Mouse (Mus musculus) urinary bladder, adult 18-20 months (tissue): ENCODE data around the gene Mms22l.
"Not testable (repeated sequence)": the region's sequence is repeated elsewhere in the genome, so short reads cannot be mapped to it uniquely, and the experiment has no call there.

Source experiments
- DNase-seq, 2 experiments: peaks; one replicate each; pipeline ENCODE4 v3.0.0; 2022; ENCODE audit warnings: low spot score in 2 of 2, mixed read lengths in 2 of 2

Gene Mms22l

GRCm38 (mm10) chr4:24620440-24620839 is 124.2 kb downstream of the Mms22l start:
- no peak for DNase-seq

GRCm38 (mm10) chr4:24621422-24622187 is 125.4 kb downstream of the Mms22l start:
- DNase-seq: no peak

- DNase-seq: no peak
Measured at GRCm38 (mm10) chr4:24625951-24626584, 129.8 kb downstream of the Mms22l start.

- no peak for DNase-seq
Measured at GRCm38 (mm10) chr4:24626686-24627085, 130.4 kb downstream of the Mms22l start.

GRCm38 (mm10) chr4:24627871-24628270 is 131.6 kb downstream of the Mms22l start:
- no peak for DNase-seq

- DNase-seq: no peak
Measured at GRCm38 (mm10) chr4:24630430-24630829, 134.2 kb downstream of the Mms22l start.

- peak in 1 of 2 experiments; percentile 5 for DNase-seq
Measured at GRCm38 (mm10) chr4:24631177-24631911, 135.1 kb downstream of the Mms22l start.

GRCm38 (mm10) chr4:24642306-24642705 is 146.1 kb downstream of the Mms22l start:
- DNase-seq: no peak

- DNase-seq: not testable (repeated sequence)
Measured at GRCm38 (mm10) chr4:24644735-24645134, 148.5 kb downstream of the Mms22l start.
